Mouse (Mus musculus): ENCODE measurements around the gene Gpr82. TPM values are rescaled to one million over a fixed set of nuclear protein-coding genes. Genes with fewer than 3 reads are reported as not detected.

Gene Gpr82
- polyA plus RNA-seq, 1 experiment from 2014 or later = 0.45 TPM

DNA sequence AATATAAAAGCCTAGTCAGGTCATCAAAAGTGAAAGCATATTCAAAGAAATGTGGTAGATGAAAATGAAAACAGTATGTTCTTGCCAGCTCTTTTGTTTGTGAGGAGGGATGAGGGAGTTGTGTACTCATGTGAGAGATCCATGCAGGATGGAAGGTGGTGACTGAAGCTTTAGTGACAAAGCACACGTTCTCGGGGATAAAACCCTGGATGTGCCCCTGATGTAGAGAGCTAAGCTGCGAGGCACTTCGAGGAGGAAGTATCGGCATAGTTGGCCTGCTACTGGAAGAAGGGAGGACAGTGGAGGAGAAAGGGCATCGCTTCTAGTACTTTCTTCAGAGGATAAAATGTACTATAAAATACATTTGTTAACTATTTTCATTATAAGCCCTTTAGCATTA is 5.3 kb upstream of the Gpr82 start:
- Histone ChIP-seq H3K36me3 (no peaks in the 10 kb centered on the region), H3K9me3 (no peaks in the 10 kb centered on the region), H3K4me1 (no peaks in the 10 kb centered on the region), H3K27me3 (no peaks in the 10 kb centered on the region), H3K9ac (replicated peaks) (no peak overlapping the region), H3K4me2 (replicated peaks) (no peak overlapping the region), H3K27ac (replicated peaks) (no peak overlapping the region), H3K4me3 (no peak overlapping the region)
- WGBS = 86% methylated on average over 6 of the region's 6 CpGs
- no peak for ATAC-seq (replicated peaks)

DNA sequence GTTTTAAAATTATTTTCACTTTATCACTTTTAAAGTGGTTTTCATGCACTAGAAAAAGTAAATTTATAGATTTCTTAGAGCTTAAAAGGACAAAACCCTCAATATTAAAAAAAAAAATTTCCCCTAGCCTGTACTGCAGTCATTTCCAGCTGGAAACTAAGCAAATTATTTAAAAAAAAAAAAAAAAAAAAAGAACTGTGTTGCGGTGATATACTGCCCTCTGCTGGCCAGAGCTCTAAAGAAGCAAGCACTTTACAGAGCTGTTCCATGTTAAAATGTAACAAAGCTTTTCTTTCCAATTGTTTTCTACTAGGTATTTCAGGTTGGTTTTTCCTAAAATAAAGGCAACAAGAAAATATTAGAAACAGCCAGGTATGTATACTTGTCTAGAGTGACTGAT is 4.4 kb upstream of the Gpr82 start:
- Histone ChIP-seq H3K27me3 (no peaks in the 10 kb centered on the region), H3K9me3 (no peaks in the 10 kb centered on the region), H3K36me3 (no peaks in the 10 kb centered on the region), H3K4me1 (no peaks in the 10 kb centered on the region), H3K4me2 (replicated peaks) (no peak overlapping the region), H3K27ac (replicated peaks) (no peak overlapping the region), H3K9ac (replicated peaks) (no peak overlapping the region), H3K4me3 (no peak overlapping the region)
- ATAC-seq (replicated peaks) = no peak
- WGBS = 0% methylated on average over 1 of the region's 1 CpGs

DNA sequence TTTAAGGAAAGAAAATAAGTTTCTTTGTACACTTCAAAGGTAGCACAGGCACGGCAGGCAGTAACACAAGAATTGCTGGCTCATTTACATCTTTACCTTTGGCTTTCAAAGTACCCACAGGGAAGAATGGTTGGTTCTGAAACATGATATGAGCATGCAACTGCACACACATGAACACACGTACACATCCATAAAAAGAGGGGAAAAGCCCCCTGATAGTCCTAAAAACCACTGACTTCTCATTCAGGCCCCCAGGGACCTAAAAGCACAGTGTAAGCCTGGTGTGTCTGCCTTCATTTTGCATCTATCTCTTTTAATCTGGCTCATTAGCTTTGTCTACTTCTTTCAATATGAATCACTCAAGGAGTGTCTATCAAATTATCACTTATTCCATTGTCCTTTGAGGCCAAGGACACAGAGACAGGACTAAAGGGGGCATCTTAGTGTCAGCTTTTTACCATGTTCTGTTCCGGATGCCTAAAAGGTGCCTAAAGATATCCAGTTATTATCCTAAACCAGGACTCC is 2.5 kb upstream of the Gpr82 start:
- H3K4me1 ChIP-seq = no peaks in the 10 kb centered on the region
- H3K9me3 ChIP-seq = no peaks in the 10 kb centered on the region
- ATAC-seq (replicated peaks) = no peak
- no peak overlapping the region for H3K27ac ChIP-seq (replicated peaks)
- H3K36me3 ChIP-seq = no peaks in the 10 kb centered on the region
- no peak overlapping the region for H3K4me3 ChIP-seq
- H3K4me2 ChIP-seq (replicated peaks) = no peak overlapping the region
- no peaks in the 10 kb centered on the region for H3K27me3 ChIP-seq
- H3K9ac ChIP-seq (replicated peaks) = no peak overlapping the region
- WGBS = 69% methylated on average over 3 of the region's 3 CpGs

DNA sequence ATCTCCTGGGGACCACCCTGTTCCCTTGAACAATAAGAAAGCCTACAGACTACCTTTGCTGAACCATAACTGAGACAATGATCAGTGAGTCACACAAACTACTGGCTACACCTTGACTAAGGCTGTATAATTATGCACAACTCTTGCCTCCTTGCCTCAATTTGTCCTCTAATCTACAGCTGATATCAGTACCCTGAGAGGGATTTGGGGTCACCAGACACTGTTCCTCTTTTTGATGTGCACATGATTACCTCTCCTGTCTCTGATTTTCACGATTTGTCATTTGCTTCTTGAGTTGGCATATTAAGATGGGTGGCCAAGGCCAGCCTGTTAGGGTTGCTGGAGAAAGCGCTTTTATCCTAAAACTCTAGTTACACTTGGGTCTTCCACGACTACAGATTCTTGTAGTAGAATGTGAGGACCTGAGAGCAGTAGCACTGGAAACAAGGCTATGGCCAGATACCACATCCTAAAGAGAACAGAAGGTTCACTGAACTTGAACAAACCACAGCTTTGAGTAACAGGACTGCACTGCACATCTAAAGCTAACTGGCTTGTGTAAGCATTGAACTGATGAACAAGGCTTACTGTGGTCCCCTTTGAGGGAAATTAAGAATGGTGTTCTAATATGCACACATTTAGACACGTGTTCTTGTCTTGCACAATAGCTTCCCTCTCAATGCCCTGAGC is 1.8 kb upstream of the Gpr82 start:
- no peak for ATAC-seq (replicated peaks)
- H3K4me2 ChIP-seq (replicated peaks) = no peak overlapping the region
- 68% methylated on average over 4 of the region's 4 CpGs for WGBS

DNA sequence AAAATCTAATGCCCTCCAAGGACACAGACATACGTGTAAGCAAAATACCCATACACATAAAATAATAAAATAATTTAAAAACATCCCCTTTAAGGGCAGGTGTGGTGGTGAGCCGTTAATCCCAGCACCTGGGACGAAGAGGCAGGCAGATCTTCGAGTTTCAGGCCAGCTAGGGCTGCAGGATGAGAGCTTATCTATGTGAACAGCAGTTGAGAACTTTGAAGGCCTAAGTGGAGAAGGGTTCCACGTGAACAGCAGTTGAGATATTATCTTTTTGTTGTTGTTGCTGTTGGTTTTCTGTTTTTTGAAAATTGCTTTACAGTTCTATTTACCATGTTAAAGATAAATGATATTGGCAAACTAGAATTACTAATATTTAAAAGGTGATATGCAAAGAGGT is 7.7 kb downstream of the Gpr82 start:
- no peaks in the 10 kb centered on the region for H3K4me1 ChIP-seq
- WGBS = 83% methylated on average over 5 of the region's 5 CpGs
- no peaks in the 10 kb centered on the region for H3K9me3 ChIP-seq
- H3K36me3 ChIP-seq = no peaks in the 10 kb centered on the region
- no peak for ATAC-seq (replicated peaks)
- no peak overlapping the region for H3K4me2 ChIP-seq (replicated peaks)
- no peak overlapping the region for H3K4me3 ChIP-seq
- H3K9ac ChIP-seq (replicated peaks) = no peak overlapping the region
- H3K27me3 ChIP-seq = no peaks in the 10 kb centered on the region
- no peak overlapping the region for H3K27ac ChIP-seq (replicated peaks)

More for the DNA sequence above, 1.8 kb upstream of the Gpr82 start:
- Histone ChIP-seq H3K9me3 (no peaks in the 10 kb centered on the region), H3K27me3 (no peaks in the 10 kb centered on the region), H3K4me1 (no peaks in the 10 kb centered on the region), H3K36me3 (no peaks in the 10 kb centered on the region), H3K4me3 (no peak overlapping the region), H3K27ac (replicated peaks) (no peak overlapping the region), H3K9ac (replicated peaks) (no peak overlapping the region)

DNA sequence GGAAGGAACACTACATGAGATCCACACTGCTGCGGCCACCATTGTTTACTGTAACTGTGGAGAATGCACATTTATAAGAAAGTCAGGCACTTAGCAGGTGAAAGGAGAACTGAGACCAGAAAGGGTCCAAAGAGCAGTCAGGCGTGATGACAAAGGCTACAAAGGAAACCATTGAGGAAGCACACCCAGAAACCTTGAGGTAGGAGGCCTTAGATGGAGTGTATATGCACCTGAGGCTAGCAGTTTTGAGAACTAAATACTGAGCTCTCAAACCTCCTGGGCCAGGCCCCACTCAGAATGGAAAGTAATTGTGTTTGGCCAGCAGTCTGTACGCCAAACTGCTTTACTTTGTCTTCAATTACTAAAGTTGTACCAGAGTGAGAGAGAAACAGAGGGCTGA is 9.2 kb downstream of the Gpr82 start:
- H3K27me3 ChIP-seq = no peaks in the 10 kb centered on the region
- H3K9me3 ChIP-seq = no peaks in the 10 kb centered on the region
- no peak overlapping the region for H3K4me3 ChIP-seq
- 55% methylated on average over 3 of the region's 3 CpGs for WGBS
- H3K27ac ChIP-seq (replicated peaks) = no peak overlapping the region
- H3K36me3 ChIP-seq = no peaks in the 10 kb centered on the region
- H3K4me1 ChIP-seq = no peaks in the 10 kb centered on the region
- no peak for ATAC-seq (replicated peaks)
- H3K4me2 ChIP-seq (replicated peaks) = no peak overlapping the region
- H3K9ac ChIP-seq (replicated peaks) = no peak overlapping the region

DNA sequence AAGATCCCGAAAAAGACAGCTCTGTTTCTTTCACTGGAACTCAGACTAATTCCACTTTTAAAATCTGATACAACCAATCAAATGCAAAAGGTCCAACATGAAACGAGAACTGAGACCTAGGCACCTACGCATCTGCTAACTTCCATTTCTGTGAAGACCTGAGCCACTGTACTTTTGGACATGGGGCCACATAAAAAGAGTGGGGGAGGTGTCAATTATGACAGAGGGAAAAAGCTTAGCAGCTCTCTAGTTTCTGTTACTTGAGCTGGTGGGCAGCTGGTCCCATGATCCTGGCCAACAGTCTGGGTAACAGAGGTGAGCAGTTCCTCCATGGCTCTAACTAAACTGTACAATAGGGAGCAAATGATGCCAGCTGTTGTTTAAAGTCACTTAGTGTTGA is 11.8 kb downstream of the Gpr82 start:
- no peak overlapping the region for H3K4me2 ChIP-seq (replicated peaks)
- H3K4me1 ChIP-seq = no peaks in the 10 kb centered on the region
- WGBS = 89% methylated on average over 3 of the region's 3 CpGs
- no peak overlapping the region for H3K27ac ChIP-seq (replicated peaks)
- no peak for ATAC-seq (replicated peaks)
- H3K4me3 ChIP-seq = no peak overlapping the region
- no peaks in the 10 kb centered on the region for H3K9me3 ChIP-seq
- H3K27me3 ChIP-seq = no peaks in the 10 kb centered on the region
- H3K9ac ChIP-seq (replicated peaks) = no peak overlapping the region
- no peaks in the 10 kb centered on the region for H3K36me3 ChIP-seq

DNA sequence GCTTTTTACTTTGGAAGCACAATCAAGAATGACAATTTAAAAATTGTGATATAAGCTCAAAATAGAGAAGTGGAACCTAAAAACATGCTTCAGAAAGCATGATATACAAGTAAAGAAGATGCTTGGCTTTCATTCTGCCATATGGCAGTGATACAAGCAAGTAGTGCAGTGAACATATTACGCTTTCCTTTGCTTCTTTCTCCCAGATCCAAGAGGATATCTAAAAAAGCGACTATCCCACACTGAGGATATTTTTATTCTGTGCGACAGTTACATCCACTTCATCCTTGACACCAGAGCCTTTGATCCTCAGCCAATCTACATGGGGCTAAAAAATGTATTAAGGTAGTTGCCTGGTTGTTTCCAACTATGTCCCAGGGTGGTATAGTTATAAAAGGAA is 20.6 kb downstream of the Gpr82 start:
- no peak overlapping the region for H3K4me3 ChIP-seq
- no peaks in the 10 kb centered on the region for H3K27me3 ChIP-seq
- whole genome bisulfite sequencing = 85% methylated on average over 3 of the region's 3 CpGs
- H3K4me1 ChIP-seq = no peaks in the 10 kb centered on the region
- no peak overlapping the region for H3K27ac ChIP-seq (replicated peaks)
- H3K36me3 ChIP-seq = no peaks in the 10 kb centered on the region
- no peak for ATAC-seq (replicated peaks)
- H3K9ac ChIP-seq (replicated peaks) = no peak overlapping the region
- H3K4me2 ChIP-seq (replicated peaks) = no peak overlapping the region
- no peaks in the 10 kb centered on the region for H3K9me3 ChIP-seq

DNA sequence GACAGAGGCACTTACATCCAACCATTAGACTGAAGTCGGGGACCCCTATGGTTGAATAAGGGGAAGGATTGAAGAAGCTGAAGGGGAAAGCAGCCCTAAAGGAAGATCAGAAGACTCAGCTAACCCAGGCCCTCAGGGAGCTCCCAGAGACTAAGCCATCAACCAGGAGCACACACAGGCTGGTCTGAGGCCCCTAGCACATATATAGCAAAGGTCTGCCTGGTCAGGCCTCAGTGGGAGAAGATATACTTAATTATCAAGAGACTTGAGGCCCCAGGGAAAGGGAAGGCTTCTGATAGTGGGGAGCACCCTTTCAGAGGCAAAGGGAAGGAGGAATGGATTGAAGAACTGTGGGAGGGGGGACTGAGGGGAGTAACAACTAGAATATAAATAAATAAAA is 25.4 kb downstream of the Gpr82 start:
- no peaks in the 10 kb centered on the region for H3K9me3 ChIP-seq
- H3K36me3 ChIP-seq = no peaks in the 10 kb centered on the region
- H3K4me2 ChIP-seq (replicated peaks) = no peak overlapping the region
- WGBS = 88% methylated on average over 1 of the region's 1 CpGs
- no peak for ATAC-seq (replicated peaks)
- no peaks in the 10 kb centered on the region for H3K4me1 ChIP-seq
- H3K4me3 ChIP-seq = no peak overlapping the region
- H3K27ac ChIP-seq (replicated peaks) = no peak overlapping the region
- H3K27me3 ChIP-seq = no peaks in the 10 kb centered on the region
- H3K9ac ChIP-seq (replicated peaks) = no peak overlapping the region

DNA sequence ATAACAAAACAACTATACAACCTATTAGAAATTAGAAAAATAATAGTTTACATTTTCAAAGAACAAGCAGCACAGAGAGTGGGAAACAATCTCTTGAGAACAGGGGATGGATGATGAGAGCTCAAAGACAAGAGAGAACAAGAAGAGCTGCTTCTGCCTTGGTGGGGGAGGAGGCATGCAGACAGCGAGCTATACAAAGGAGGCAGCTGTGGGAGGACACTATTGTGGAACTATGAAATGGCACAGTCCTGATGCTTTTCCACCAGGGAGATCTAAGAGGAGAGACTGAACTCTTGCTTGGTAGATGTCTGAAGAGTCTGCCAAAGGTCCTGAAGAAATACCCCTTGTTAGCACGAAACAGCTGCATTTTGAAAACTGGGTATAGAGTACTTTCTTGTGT is 27.2 kb downstream of the Gpr82 start:
- WGBS = 52% methylated on average over 2 of the region's 2 CpGs
- H3K27ac ChIP-seq (replicated peaks) = no peak overlapping the region
- H3K4me1 ChIP-seq = no peaks in the 10 kb centered on the region
- no peak overlapping the region for H3K9ac ChIP-seq (replicated peaks)
- H3K4me2 ChIP-seq (replicated peaks) = no peak overlapping the region
- no peaks in the 10 kb centered on the region for H3K27me3 ChIP-seq
- no peaks in the 10 kb centered on the region for H3K9me3 ChIP-seq
- ATAC-seq (replicated peaks) = no peak
- no peaks in the 10 kb centered on the region for H3K36me3 ChIP-seq
- no peak overlapping the region for H3K4me3 ChIP-seq

DNA sequence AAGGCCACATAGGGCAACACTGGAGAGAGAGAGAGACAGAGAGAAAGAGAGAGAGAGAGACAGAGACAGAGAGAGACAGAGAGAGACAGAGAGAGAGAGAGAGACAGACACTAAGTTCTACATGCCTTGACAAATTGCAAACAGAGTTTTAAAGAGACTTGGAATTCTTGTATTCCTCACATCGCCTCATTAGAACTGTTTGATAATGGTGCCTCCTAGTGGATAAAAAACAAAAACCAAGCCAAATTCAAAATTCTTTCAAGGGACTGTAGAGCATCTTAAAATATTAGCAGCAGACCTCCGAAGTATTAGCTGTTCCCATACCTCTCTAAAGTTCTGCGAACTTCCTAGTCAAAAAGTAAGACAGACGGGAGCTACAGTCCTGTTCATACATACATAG is 30.7 kb downstream of the Gpr82 start:
- no peaks in the 10 kb centered on the region for H3K9me3 ChIP-seq

DNA sequence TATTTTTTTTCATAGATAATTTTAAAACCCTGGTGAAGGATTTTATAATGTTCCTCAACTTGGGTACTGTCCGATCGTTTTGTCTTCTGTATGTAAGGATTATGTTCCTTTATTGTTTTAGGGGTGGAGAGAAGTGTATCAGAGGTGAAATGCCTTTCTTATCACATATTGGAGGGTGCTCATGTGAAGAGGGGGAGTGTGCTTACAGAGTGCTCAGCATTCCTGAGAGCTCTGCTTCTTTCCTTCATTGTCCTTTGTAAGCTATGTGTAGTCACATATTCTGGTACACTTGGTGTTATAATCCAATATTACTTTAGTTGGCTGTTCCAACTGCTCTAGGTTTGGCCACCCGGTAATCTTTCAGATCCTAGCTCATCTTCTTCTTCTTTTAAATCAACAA is 39.5 kb downstream of the Gpr82 start:
- H3K27me3 ChIP-seq = no peaks in the 10 kb centered on the region
- H3K4me3 ChIP-seq = no peak overlapping the region
- H3K4me1 ChIP-seq = no peaks in the 10 kb centered on the region
- WGBS = 89% methylated on average over 3 of the region's 3 CpGs
- no peak overlapping the region for H3K4me2 ChIP-seq (replicated peaks)
- no peak overlapping the region for H3K27ac ChIP-seq (replicated peaks)
- H3K36me3 ChIP-seq = no peaks in the 10 kb centered on the region
- no peak for ATAC-seq (replicated peaks)
- no peaks in the 10 kb centered on the region for H3K9me3 ChIP-seq
- H3K9ac ChIP-seq (replicated peaks) = no peak overlapping the region

More for the DNA sequence above, 30.7 kb downstream of the Gpr82 start:
- Histone ChIP-seq H3K27ac (replicated peaks) (no peak overlapping the region), H3K4me2 (replicated peaks) (no peak overlapping the region), H3K27me3 (no peaks in the 10 kb centered on the region), H3K4me1 (no peaks in the 10 kb centered on the region), H3K9ac (replicated peaks) (no peak overlapping the region), H3K4me3 (no peak overlapping the region), H3K36me3 (no peaks in the 10 kb centered on the region)
- 82% methylated on average over 4 of the region's 4 CpGs for WGBS
- no peak for ATAC-seq (replicated peaks)

DNA sequence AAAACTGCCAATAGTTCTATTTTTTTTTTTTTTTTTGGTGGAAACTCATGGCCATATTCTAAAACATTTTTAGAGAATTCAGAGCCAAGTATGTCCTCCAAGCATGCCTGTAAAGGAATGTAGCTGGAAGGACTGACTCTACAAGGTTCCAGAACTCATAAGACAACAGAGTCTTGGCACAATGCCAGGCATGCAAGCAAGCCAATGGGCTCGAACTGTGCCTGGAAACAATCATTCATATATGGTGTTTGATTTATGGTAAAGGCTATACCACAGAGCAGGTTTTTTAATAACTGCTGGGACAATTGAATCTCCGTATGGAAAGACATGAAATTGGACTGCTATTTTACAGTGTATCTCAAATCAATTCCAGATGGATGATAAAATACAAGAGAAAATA is 43.9 kb downstream of the Gpr82 start:
- no peaks in the 10 kb centered on the region for H3K9me3 ChIP-seq
- H3K27me3 ChIP-seq = no peaks in the 10 kb centered on the region
- ATAC-seq (replicated peaks) = no peak
- H3K4me1 ChIP-seq = no peaks in the 10 kb centered on the region
- H3K36me3 ChIP-seq = no peaks in the 10 kb centered on the region
- no peak overlapping the region for H3K9ac ChIP-seq (replicated peaks)
- no peak overlapping the region for H3K27ac ChIP-seq (replicated peaks)
- 47% methylated on average over 2 of the region's 2 CpGs for WGBS
- no peak overlapping the region for H3K4me2 ChIP-seq (replicated peaks)
- H3K4me3 ChIP-seq = no peak overlapping the region

All from forebrain, embryonic 15.5 days (tissue).